Mouse (Mus musculus) adrenal gland, adult (tissue): ENCODE measurements around the gene Hoxd4.

ENCODE experiments used
- DNase-seq, 2 experiments: peaks; one replicate each; pipeline ENCODE4 v3.0.0; 2022 to 2023; ENCODE audit warnings: low spot score in 1 of 2; ENCODE audit not compliant: inconsistent age in 2 of 2

Gene Hoxd4

GRCm38 (mm10) chr2:74726973-74727639 is 15.4 kb downstream of the Hoxd4 start:
- DNase-seq: no peak

DNA sequence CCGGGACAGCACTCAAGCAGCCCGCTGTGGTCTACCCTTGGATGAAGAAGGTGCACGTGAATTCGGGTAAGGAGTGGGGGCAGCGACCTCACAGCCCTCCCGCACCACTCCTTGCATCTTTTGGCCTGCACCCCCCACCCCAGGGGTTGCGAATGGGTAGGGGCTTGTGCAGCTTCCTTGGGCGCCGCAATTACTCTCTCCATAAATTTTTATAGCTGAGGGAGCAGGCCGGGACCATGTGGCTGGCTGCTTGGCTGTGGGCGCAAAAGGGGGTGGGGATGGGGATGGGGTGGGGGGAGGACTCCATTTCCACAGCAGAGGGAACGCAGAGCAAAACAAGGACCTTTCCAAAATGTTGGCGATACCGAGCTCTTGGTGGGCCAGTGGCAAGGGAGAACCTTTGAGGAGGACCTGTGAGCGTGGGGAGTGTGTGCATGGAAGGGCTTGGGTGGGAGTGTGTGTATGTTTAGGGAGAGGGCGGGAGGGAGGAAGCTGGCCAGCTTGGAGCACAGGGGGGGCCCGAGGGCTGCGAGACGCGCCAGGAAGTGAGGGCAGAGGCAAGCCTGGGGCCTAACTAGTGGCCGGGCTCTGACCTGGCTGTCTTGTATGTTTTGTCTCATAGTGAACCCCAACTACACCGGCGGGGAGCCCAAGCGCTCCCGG is 16.0 kb downstream of the Hoxd4 start:
- no peak for DNase-seq

DNA sequence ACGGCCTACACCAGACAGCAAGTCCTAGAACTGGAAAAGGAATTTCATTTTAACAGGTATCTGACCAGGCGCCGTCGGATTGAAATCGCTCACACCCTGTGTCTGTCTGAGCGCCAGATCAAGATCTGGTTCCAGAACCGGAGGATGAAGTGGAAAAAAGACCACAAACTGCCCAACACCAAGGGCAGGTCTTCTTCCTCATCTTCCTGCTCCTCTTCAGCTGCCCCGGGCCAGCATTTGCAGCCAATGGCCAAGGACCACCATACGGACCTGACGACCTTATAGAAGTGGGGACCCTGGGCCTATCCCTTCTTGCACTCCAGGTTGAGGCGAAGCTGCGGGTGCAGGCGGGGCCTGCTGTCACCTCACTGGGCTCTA is 16.6 kb downstream of the Hoxd4 start:
- no peak for DNase-seq

GRCm38 (mm10) chr2:74730331-74730730 is 18.6 kb downstream of the Hoxd4 start:
- no peak for DNase-seq

GRCm38 (mm10) chr2:74731055-74731454 is 19.3 kb downstream of the Hoxd4 start:
- DNase-seq: no peak

DNA sequence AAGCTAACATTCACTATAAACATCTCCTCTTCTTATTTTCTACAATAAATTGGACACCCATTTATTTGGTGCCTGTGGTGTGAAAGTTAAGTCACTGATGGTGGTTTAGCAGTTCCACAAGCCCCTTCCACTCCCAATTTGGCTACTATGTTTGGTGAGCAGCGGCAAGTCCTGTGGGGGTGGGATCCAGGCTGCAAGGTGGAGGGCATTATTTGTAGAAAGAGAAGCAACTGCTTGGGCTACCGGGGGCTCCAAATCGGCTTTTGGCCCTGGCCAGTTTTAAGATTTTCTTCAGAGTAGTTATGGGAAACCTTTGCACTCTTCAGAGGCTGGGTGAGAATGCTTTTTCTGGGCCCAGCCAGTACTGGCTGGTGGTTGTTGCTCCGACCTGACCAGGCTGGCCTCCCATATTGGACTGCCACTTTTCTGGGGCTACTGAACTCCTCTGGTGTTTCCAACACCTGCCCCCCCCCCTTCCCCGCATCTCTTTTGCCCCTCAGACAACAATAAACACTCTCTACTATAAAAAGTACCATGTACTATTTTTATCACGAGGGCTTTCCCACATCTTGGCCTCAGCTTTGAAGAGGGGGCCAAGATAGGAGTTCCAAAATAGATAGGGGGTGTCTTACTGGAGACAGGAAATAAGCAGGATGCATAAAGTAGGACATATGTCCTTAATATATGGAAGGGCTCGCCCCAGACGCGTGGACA is 20.2 kb downstream of the Hoxd4 start:
- DNase-seq: no peak

GRCm38 (mm10) chr2:74732513-74733316 is 21.0 kb downstream of the Hoxd4 start:
- no peak for DNase-seq

DNA sequence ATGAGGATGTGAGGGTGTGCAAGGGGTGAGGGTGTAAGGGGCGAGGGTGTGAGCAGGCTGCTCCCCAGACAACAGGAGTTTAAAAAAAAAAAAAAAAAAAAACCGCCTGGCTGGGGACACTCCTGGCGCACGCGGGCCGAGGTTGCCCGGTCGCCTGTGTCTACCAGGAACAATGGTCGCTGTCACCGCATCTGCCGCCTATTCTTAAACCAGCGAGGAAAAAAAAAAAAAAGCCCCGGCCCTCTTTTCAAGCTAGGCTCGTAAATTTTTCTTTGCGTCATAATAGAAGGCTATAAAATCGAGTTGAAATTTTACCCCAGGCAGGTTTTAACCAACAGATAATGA is 21.6 kb downstream of the Hoxd4 start:
- DNase-seq: no peak

GRCm38 (mm10) chr2:74733765-74734164 is 22.0 kb downstream of the Hoxd4 start:
- no peak for DNase-seq

DNA sequence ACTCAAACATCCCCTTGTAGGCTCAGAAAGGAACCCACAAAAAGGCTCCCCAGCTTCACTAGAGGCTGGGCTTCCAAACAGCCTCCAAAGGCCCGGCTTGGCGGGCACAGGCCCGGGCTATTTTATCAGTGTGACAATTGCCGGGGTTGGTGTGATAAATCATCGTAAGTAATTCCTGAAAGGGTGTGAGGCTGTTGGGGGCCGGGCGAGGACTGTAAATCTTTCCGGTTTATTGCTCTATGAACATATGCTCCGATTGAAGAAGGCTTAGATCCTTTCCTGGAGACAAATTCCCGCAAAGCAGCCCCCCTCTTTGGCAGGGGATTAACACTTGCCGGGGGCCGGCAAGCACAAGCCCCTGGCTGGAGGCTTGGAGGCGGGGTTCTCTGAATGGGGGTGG is 22.7 kb downstream of the Hoxd4 start:
- DNase-seq: no peak

DNA sequence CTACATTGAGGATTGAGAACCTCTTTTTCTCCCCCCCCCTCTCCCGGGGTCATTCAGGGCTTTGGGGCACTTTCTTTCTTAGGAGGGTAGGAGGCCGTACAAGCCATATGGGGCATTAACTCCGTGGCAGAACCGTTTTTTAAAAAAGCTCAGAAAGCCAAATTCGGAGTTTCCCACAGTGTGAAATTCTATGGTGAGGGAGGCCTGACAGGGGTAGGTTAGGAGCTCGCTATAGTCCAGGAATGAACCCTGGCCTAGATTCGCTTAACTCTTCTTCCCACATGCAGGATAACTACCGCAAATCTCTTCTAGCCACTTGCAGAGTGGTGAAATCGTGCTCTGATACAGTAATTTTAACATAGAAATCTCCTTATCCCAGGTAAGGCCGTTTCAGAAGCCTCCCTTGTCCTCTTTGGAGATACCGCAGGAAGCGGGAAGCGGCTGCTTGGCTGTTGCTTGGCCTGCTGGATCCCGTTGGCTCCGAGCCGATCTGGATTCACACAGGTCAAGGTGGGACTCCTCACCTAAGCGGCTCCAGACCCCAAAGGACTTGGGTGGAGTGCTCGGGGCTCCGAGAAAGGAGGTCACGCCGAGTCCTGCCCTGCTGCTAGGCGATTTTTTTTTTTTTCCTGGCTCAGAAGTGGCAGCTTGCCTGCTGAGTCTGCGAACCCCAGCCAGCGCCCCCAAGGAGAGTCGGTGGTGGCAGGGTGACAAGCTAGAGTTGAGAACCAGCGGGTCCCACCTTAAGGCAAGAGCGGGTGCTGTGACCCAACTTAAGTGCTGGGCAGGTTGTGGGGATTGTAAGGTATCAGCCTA is 23.5 kb downstream of the Hoxd4 start:
- no peak for DNase-seq

DNA sequence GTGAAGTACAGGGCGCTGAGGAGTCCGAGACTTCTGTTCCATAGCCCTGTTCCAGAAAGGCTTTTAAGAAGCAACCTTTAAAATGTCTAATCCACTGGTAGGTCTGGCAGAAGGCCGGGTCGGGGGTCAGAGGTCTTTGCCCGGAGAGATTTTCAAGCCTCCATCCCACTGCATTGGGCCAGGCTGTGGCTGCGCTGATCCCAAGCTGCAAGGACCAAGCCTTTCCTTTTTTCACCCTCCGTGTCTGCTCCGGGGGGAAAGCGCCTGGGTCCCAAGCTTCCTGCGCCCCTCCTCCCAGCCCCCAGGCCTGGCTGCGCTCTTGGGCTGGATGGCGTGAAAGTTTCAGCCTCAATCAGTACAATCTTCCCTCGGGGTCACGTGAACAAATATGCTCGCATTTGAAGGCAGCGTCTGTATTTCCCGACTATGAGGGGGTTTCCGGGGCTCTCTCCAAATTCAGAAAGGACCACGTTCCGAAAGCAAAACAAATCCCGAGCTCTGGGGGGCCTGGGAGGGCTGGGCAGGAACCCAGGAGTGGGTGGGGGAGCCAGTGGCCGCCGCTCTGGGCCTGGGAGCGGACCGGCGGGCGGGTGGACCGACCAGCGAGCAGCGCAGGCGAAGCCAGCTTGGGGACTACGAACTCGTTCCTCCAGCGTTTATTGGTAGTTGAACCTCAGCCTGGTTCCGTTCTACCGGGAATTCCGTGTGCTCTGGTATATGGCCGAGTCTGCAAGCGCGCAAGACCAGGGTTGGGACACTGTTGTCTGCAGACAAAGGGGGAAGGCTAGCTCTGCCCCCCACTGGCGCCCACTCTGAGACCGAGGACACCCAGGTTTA is 24.3 kb downstream of the Hoxd4 start:
- no peak for DNase-seq

- no peak for DNase-seq
Observed at GRCm38 (mm10) chr2:74736688-74737577, 25.2 kb downstream of the Hoxd4 start.

DNA sequence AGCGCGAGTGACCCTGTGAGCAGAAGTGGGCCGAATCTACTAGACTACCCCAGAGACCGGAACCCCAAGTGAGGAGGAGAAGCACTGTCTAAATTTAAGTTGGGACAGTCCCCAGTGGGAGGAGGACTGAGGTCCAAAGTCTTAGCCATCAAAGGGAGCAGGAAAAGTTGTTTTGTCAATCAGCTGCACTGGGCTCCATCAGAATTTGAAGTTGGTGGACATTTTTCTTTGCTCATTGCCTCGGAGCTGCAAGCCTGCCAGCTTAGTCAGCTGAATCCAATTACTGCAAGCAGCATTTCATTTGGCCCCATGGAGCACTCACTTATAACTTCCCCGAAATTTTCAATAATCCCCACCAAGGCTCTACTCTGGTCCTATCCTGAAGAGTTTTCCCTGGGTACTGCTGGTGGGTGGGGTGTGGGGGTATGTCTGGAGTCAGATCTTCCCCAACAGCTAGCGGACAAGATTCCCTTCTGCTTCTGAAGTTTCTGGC is 25.9 kb downstream of the Hoxd4 start:
- DNase-seq: no peak

DNA sequence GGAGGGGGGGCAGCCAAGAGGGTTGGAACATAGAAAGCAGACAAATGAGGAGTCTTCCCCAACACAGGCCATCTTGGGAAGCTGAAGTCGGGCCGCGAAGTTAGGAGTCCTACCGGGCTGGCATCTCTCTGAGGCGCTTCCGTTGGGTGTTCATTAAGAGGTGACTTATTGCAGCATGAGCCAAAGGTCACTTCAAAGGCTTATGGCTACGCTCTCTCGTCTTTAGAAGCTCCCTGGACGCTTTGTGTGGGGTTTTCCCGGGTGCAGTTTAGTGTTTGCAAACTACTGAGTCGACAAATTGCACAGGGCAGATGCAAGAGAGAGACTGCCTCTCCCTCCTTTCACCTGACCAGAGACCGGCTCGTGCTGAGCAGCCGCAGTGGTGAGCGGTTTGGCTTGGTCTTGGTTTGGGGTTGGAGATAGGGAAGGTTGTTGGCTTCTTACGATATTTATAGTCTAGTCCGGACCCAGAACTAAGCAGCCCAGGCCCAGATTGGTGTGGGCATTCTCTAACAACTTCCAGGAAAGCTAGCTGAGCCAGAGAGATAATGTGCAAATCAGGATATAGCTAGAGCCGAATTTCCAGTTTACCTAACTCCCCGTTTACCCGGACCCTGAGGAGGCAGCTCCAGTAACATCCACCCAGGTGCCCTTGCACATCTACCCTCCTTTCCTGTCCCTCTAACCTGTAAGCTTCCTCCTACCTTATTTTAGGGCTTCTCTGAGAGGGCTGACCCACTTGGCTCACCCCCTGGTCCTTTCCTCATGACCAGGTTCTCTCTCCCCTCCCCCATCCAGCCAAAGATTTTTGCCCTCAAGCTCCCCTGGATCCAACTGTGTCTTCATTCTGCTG is 27.1 kb downstream of the Hoxd4 start:
- no peak for DNase-seq

GRCm38 (mm10) chr2:74739476-74739800 is 27.7 kb downstream of the Hoxd4 start:
- DNase-seq: no peak

DNA sequence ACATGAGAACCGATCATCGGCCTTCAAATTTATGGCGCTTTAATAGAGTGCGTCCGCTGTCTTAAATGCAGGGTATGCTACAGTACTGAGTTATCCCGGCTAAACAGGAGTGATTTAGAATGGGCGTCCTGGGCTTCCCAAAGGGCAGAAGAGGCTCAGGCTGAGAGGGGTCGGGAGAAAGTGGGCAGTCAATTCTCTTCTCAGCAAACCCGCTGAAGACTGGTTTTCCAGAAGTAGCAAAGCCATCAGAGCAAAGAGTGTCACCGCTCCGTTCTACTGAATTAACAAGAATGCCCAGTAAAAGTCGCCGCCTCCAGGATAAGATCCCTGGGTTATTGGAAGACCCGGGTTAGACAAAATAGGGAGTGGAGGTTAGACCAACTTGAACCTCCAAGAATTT is 28.1 kb downstream of the Hoxd4 start:
- DNase-seq: no peak
